Mouse (Mus musculus): ENCODE data around the gene Tyrobp. TPM values are rescaled to one million over a fixed set of nuclear protein-coding genes. Genes with fewer than 3 reads are reported as not detected.
A peak's percentile ranks its signal among the peaks of the same experiment; 100 is the strongest.

Tyrobp gene
- polyA plus RNA-seq, 1 experiment from 2014 or later, result 80.0 TPM

DNA sequence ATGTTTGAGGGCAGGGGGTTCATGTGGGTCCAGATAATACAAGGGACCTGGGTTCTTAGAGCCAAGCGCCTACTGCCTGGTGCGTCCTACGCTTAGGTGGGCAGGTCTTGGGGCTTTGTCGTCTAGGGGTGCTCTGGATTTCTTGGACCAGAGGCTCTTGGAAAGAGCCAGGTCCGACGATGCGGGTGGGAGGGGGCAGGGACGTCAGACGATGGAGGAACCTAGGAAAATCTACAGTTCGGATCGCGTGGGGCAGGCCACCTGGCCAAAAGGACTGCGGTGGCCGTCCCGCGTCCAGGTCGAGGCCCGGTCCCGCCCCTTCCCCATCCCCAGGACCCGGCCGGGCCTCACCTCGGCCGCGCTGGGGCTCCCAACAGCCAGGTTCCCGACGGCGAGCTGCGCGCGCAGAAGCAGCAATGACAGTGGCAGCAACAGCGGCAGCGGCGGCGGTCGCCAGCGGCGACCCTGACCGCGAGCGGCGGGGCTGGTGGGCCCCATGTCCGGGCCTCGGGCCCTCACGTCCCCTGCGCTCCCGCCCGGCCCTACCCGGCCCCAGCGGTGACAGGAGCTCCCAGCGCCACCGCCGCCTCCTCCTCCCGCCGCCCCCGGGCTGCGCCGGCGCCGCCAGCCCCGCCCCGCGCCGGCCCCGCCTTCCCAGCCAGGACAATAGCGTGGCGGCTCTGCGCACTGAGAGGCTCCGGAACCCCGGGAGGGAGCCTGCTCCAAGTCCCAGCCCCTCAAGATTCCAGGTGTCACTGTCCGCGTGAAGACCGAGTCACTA is 31.6 kb downstream of the Tyrobp start, which contains the start of gene Aplp1:
TSS of gene Aplp1 (minus strand) at position 565 of the 781 bp plus-strand sequence.
- Histone ChIP-seq H3K9ac (peak within 1 kb of the TSS; percentile 50; the same call in 1 of the 2 replicates), H3K4me3 (replicated peaks) (peak within 1 kb of the TSS; percentile 61), H3K36me3 (no peaks in the 10 kb centered on the region), H3K27me3 (peaks cover 46% of the 10 kb centered on the region), H3K27ac (no peak within 1 kb of the TSS), H3K4me2 (peak within 1 kb of the TSS; percentile 73), H3K9me3 (replicated peaks) (peaks cover 4% of the 10 kb centered on the region; the same call in 1 of the 2 replicates), H3K4me1 (replicated peaks) (peaks cover 16% of the 10 kb centered on the region)
- under 1% methylated on average over 72 of the region's 72 CpGs for WGBS (ENCODE audit: insufficient replicate concordance)
- DNase-seq, result no peak
- peak; percentile 47 for ATAC-seq (ENCODE audit: low read depth)

- Histone ChIP-seq H3K36me3 (no peaks in the 10 kb centered on the region), H3K27me3 (peaks cover 42% of the 10 kb centered on the region), H3K9me3 (replicated peaks) (peaks cover 4% of the 10 kb centered on the region; the same call in 1 of the 2 replicates), H3K9ac (no peak overlapping the region), H3K4me2 (no peak overlapping the region), H3K4me3 (replicated peaks) (no peak overlapping the region), H3K4me1 (replicated peaks) (peaks cover 16% of the 10 kb centered on the region), H3K27ac (no peak overlapping the region)
- 60% methylated on average over 7 of the region's 7 CpGs for WGBS (ENCODE audit: insufficient replicate concordance)
- no peak for ATAC-seq (ENCODE audit: low read depth)
- DNase-seq, result no peak
Observed at GRCm38 (mm10) chr7:30450241-30450640, 36.7 kb downstream of the Tyrobp start.

DNA sequence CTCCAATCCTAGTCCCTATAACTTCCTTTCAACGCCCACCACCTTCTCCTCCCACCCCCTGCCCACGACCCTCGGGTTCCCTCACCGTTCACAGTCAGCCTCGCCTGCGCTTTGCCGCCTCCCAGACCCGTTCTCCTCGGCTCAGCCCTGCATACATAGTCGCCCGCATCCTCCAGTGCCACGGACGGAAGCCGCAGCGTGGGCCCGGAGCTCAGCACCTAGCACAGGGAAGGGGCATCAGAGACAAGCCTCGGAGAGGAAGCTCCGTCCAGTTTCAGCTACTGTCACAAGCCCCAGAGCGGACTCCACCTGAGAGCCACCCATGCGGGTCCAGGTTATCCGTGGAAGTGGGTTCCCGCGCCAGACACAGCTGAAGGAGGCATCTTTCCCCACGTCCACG is 39.8 kb downstream of the Tyrobp start:
- Histone ChIP-seq H3K27me3 (peaks cover 60% of the 10 kb centered on the region), H3K4me2 (no peak overlapping the region; the same call in 1 of the 2 replicates), H3K27ac (no peak overlapping the region), H3K36me3 (no peaks in the 10 kb centered on the region), H3K4me3 (replicated peaks) (peak overlapping the region; percentile 21; the same call in 1 of the 2 replicates), H3K9ac (no peak overlapping the region), H3K9me3 (replicated peaks) (no peaks in the 10 kb centered on the region), H3K4me1 (replicated peaks) (peaks cover 19% of the 10 kb centered on the region)
- DNase-seq (no peak), ATAC-seq (ENCODE audit: low read depth) (no peak)
- WGBS (ENCODE audit: insufficient replicate concordance), result 18% methylated on average over 25 of the region's 25 CpGs

- no peaks in the 10 kb centered on the region for H3K36me3 ChIP-seq
- peak overlapping the region; percentile 21; the same call in 1 of the 2 replicates for H3K4me3 ChIP-seq (replicated peaks)
- peak overlapping the region; percentile 43 for H3K4me2 ChIP-seq
- 2% methylated on average over 25 of the region's 25 CpGs for WGBS (ENCODE audit: insufficient replicate concordance)
- H3K4me1 ChIP-seq (replicated peaks), result peaks cover 19% of the 10 kb centered on the region
- no peak overlapping the region for H3K27ac ChIP-seq
- ATAC-seq (ENCODE audit: low read depth) (peak; percentile 50; the same call in 1 of the 2 replicates), DNase-seq (peak; percentile 27)
- H3K9ac ChIP-seq, result no peak overlapping the region
- H3K27me3 ChIP-seq, result peaks cover 65% of the 10 kb centered on the region
- no peaks in the 10 kb centered on the region for H3K9me3 ChIP-seq (replicated peaks)
Observed at GRCm38 (mm10) chr7:30453766-30454165, 40.2 kb downstream of the Tyrobp start.

- H3K36me3 ChIP-seq, result no peaks in the 10 kb centered on the region
- DNase-seq (no peak), ATAC-seq (ENCODE audit: low read depth) (0 out of 2 replicates have a peak, but pooled peaks have one; percentile 26)
- H3K27ac ChIP-seq, result no peak overlapping the region
- H3K9ac ChIP-seq, result no peak overlapping the region
- peak overlapping the region; percentile 43 for H3K4me2 ChIP-seq
- 10% methylated on average over 6 of the region's 6 CpGs for WGBS (ENCODE audit: insufficient replicate concordance)
- peaks cover 70% of the 10 kb centered on the region for H3K27me3 ChIP-seq
- no peaks in the 10 kb centered on the region for H3K9me3 ChIP-seq (replicated peaks)
- peaks cover 19% of the 10 kb centered on the region for H3K4me1 ChIP-seq (replicated peaks)
- peak overlapping the region; percentile 21; the same call in 1 of the 2 replicates for H3K4me3 ChIP-seq (replicated peaks)
Observed at GRCm38 (mm10) chr7:30454259-30454658, 40.7 kb downstream of the Tyrobp start.

- Histone ChIP-seq H3K27ac (no peak overlapping the region), H3K36me3 (no peaks in the 10 kb centered on the region), H3K9me3 (replicated peaks) (no peaks in the 10 kb centered on the region), H3K9ac (no peak overlapping the region), H3K4me2 (no peak overlapping the region), H3K27me3 (peaks cover 92% of the 10 kb centered on the region), H3K4me3 (replicated peaks) (no peak overlapping the region), H3K4me1 (replicated peaks) (peaks cover 19% of the 10 kb centered on the region)
- ATAC-seq (ENCODE audit: low read depth) (no peak), DNase-seq (no peak)
- 3% methylated on average over 9 of the region's 9 CpGs for WGBS (ENCODE audit: insufficient replicate concordance)
Observed at GRCm38 (mm10) chr7:30456487-30456886, 42.9 kb downstream of the Tyrobp start.

GRCm38 (mm10) chr7:30456911-30457628 is 43.5 kb downstream of the Tyrobp start:
- Histone ChIP-seq H3K4me2 (no peak overlapping the region), H3K27ac (no peak overlapping the region), H3K27me3 (peaks cover 93% of the 10 kb centered on the region), H3K9me3 (replicated peaks) (no peaks in the 10 kb centered on the region), H3K9ac (no peak overlapping the region), H3K36me3 (no peaks in the 10 kb centered on the region), H3K4me1 (replicated peaks) (peaks cover 19% of the 10 kb centered on the region), H3K4me3 (replicated peaks) (no peak overlapping the region)
- 4% methylated on average over 31 of the region's 31 CpGs for WGBS (ENCODE audit: insufficient replicate concordance)
- ATAC-seq (ENCODE audit: low read depth) (no peak), DNase-seq (no peak)

DNA sequence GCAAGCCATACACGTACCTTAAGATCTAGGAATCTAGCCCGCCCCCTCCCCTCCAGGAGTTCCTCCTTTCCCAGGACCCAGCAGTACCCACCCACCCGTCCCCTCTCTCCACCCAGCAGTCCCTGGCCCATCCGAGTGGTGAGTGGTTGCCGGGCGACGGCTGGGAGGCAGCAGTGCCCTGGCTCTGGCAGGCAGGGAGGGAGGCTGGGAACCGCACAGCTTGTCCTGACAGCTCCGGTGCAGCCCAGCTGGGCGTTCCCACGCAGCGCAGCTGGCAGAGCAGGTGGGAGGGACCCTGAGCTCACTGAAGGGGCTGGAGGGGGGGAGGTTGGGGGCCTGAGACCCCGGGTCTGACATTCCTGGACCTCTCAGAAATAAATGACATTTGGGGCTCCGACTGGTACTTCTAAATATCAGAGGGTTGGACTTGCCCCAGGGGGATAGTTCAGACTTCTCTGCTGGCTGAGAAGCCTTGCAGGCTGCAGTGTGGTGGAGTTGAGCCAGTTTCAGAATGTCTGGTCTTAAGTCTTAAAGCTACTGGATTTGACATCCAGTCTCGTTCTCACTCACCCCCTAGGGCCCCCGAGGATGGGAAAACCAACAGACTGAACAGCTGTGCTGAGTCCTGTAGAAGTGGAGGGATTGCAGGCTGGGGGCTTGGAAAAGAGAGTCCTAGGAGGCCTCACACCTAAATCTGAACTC is 44.2 kb downstream of the Tyrobp start, which contains the start of the genes Kirrel2 and Nphs1:
TSS of gene Kirrel2 (minus strand) at position 62 of the 702 bp plus-strand sequence.
TSS of gene Nphs1 (plus strand) at position 687 of the 702 bp plus-strand sequence.
- ATAC-seq (ENCODE audit: low read depth), result no peak
- H3K9me3 ChIP-seq (replicated peaks), result no peaks in the 10 kb centered on the region
- no peak within 1 kb of the TSS for H3K4me3 ChIP-seq (replicated peaks)
- no peak within 1 kb of the TSS for H3K4me2 ChIP-seq
- H3K27me3 ChIP-seq, result peaks cover 94% of the 10 kb centered on the region
- no peak within 1 kb of the TSS for H3K9ac ChIP-seq
- no peaks in the 10 kb centered on the region for H3K36me3 ChIP-seq
- WGBS (ENCODE audit: insufficient replicate concordance), result 7% methylated on average over 16 of the region's 16 CpGs
- no peak for DNase-seq
- no peak within 1 kb of the TSS for H3K27ac ChIP-seq
- H3K4me1 ChIP-seq (replicated peaks), result peaks cover 19% of the 10 kb centered on the region

GRCm38 (mm10) chr7:30459484-30459883 is 45.9 kb downstream of the Tyrobp start:
- Histone ChIP-seq H3K4me1 (replicated peaks) (peaks cover 7% of the 10 kb centered on the region; the same call in 1 of the 2 replicates), H3K4me3 (replicated peaks) (no peak overlapping the region), H3K36me3 (no peaks in the 10 kb centered on the region), H3K27me3 (peaks cover 94% of the 10 kb centered on the region), H3K9ac (no peak overlapping the region), H3K4me2 (no peak overlapping the region), H3K27ac (no peak overlapping the region), H3K9me3 (replicated peaks) (no peaks in the 10 kb centered on the region)
- WGBS (ENCODE audit: insufficient replicate concordance), result 36% methylated on average over 6 of the region's 6 CpGs
- ATAC-seq (ENCODE audit: low read depth) (no peak), DNase-seq (no peak)

GRCm38 (mm10) chr7:30463568-30463967 is 50.0 kb downstream of the Tyrobp start:
- Histone ChIP-seq H3K27ac (no peak overlapping the region), H3K4me1 (replicated peaks) (no peaks in the 10 kb centered on the region; the same call in 1 of the 2 replicates), H3K9ac (no peak overlapping the region), H3K4me2 (no peak overlapping the region), H3K4me3 (replicated peaks) (no peak overlapping the region), H3K36me3 (no peaks in the 10 kb centered on the region), H3K9me3 (replicated peaks) (no peaks in the 10 kb centered on the region), H3K27me3 (peaks cover 91% of the 10 kb centered on the region)
- WGBS (ENCODE audit: insufficient replicate concordance), result 21% methylated on average over 7 of the region's 7 CpGs
- no peak for ATAC-seq (ENCODE audit: low read depth)
- no peak for DNase-seq

GRCm38 (mm10) chr7:30463996-30464395 is 50.4 kb downstream of the Tyrobp start:
- Histone ChIP-seq H3K9ac (no peak overlapping the region), H3K9me3 (replicated peaks) (no peaks in the 10 kb centered on the region), H3K27ac (no peak overlapping the region), H3K4me1 (replicated peaks) (no peaks in the 10 kb centered on the region; the same call in 1 of the 2 replicates), H3K27me3 (peaks cover 87% of the 10 kb centered on the region), H3K4me3 (replicated peaks) (no peak overlapping the region), H3K36me3 (no peaks in the 10 kb centered on the region), H3K4me2 (no peak overlapping the region)
- DNase-seq, result no peak
- WGBS (ENCODE audit: insufficient replicate concordance), result 27% methylated on average over 4 of the region's 4 CpGs
- ATAC-seq (ENCODE audit: low read depth), result no peak
